Mouse (Mus musculus): Measurements from ENCODE around the gene Cul4a.
A peak's percentile ranks its signal among the peaks of the same experiment; 100 is the strongest.

Gene Cul4a

GRCm38 (mm10) chr8:13132220-13132619 lies 26.8 kb downstream of the Cul4a start:
- DNase-seq (ENCODE audit: low spot score in 2 of 2) = peak; percentile 30 to 45

GRCm38 (mm10) chr8:13139641-13140182 lies 34.3 kb downstream of the Cul4a start:
- DNase-seq (ENCODE audit: low spot score in 2 of 2) = no peak

- no peak for DNase-seq (ENCODE audit: low spot score in 2 of 2)
Observed at GRCm38 (mm10) chr8:13141681-13142080, 36.3 kb downstream of the Cul4a start.

- no peak for DNase-seq (ENCODE audit: low spot score in 2 of 2)
Observed at GRCm38 (mm10) chr8:13148476-13148875, 43.1 kb downstream of the Cul4a start.

- no peak for DNase-seq (ENCODE audit: low spot score in 2 of 2)
Observed at GRCm38 (mm10) chr8:13149287-13149686, 43.9 kb downstream of the Cul4a start.

- DNase-seq (ENCODE audit: low spot score in 2 of 2) = no peak
Observed at GRCm38 (mm10) chr8:13149866-13150265, 44.4 kb downstream of the Cul4a start.

- DNase-seq (ENCODE audit: low spot score in 2 of 2) = no peak
Observed at GRCm38 (mm10) chr8:13150929-13151328, 45.5 kb downstream of the Cul4a start.

- no peak for DNase-seq (ENCODE audit: low spot score in 2 of 2)
Observed at GRCm38 (mm10) chr8:13154099-13154498, 48.7 kb downstream of the Cul4a start.

- no peak for DNase-seq (ENCODE audit: low spot score in 2 of 2)
Observed at GRCm38 (mm10) chr8:13155358-13155757, 49.9 kb downstream of the Cul4a start.

GRCm38 (mm10) chr8:13156327-13157097 lies 51.1 kb downstream of the Cul4a start:
- DNase-seq (ENCODE audit: low spot score in 2 of 2) = no peak

GRCm38 (mm10) chr8:13158718-13159376 lies 53.4 kb downstream of the Cul4a start, which contains the start of gene Lamp1:
Gene Lamp1 (plus strand): TSS chr8:13159161.
- DNase-seq (ENCODE audit: low spot score in 2 of 2) = peak; percentile 99

- DNase-seq (ENCODE audit: low spot score in 2 of 2) = peak in 1 of 2 experiments; percentile 8
Observed at GRCm38 (mm10) chr8:13159377-13159881, 54.0 kb downstream of the Cul4a start.

- no peak for DNase-seq (ENCODE audit: low spot score in 2 of 2)
Observed at GRCm38 (mm10) chr8:13160691-13161090, 55.3 kb downstream of the Cul4a start.

- DNase-seq (ENCODE audit: low spot score in 2 of 2) = no peak
Observed at GRCm38 (mm10) chr8:13162098-13162497, 56.7 kb downstream of the Cul4a start.

GRCm38 (mm10) chr8:13163563-13163962 lies 58.1 kb downstream of the Cul4a start:
- DNase-seq (ENCODE audit: low spot score in 2 of 2) = no peak

GRCm38 (mm10) chr8:13164361-13164760 lies 58.9 kb downstream of the Cul4a start:
- DNase-seq (ENCODE audit: low spot score in 2 of 2) = no peak

GRCm38 (mm10) chr8:13170510-13170909 lies 65.1 kb downstream of the Cul4a start:
- DNase-seq (ENCODE audit: low spot score in 2 of 2) = no peak

- DNase-seq (ENCODE audit: low spot score in 2 of 2) = no peak
Observed at GRCm38 (mm10) chr8:13174305-13174704, 68.9 kb downstream of the Cul4a start.

GRCm38 (mm10) chr8:13174811-13175210 lies 69.4 kb downstream of the Cul4a start:
- no peak for DNase-seq (ENCODE audit: low spot score in 2 of 2)

GRCm38 (mm10) chr8:13175650-13176049 lies 70.2 kb downstream of the Cul4a start:
- no peak for DNase-seq (ENCODE audit: low spot score in 2 of 2)

- no peak for DNase-seq (ENCODE audit: low spot score in 2 of 2)
Observed at GRCm38 (mm10) chr8:13177173-13177852, 71.9 kb downstream of the Cul4a start.

- DNase-seq (ENCODE audit: low spot score in 2 of 2) = no peak
Observed at GRCm38 (mm10) chr8:13178137-13178536, 72.7 kb downstream of the Cul4a start.

All from frontal cortex, postnatal 25 days (tissue).